Mouse (Mus musculus): Measurements from ENCODE around the gene Ergic1.

GRCm38 (mm10) chr17:26567818-26568173 is 6.5 kb downstream of the Ergic1 start:
- TF ChIP-seq CTCF (IDR thresholded peaks at IDR 0.05; ENCODE audit: low read depth), result no peak
- no peak for TF ChIP-seq EP300 (IDR thresholded peaks at IDR 0.05; ENCODE audit: low read depth)
